Mouse (Mus musculus): ENCODE results near the gene Pusl1.

DNA sequence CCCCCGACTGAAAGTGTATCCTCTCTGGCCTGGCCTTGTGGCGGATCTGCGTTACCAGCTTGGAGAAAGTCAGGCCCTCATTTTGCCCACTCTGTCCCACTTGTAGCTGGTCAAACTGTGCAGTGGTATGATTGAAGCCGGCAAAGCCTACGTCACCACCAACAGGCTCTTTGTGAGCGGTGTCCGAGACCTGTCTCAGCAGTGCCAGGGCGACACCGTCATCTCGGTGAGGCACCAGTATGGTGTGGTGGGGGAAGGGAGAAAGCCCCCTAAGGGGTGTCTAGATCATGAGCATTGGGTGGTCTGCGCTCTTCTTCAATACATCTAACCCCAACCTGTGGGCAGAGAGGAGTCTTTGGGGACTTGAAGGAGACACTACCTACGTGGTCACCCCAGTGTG, 4.9 kb upstream of the Pusl1 start:
- TF ChIP-seq POU5F1 (IDR thresholded peaks at IDR 0.05; ENCODE audit: borderline replicate concordance, low read length): no peak
- no peak for TF ChIP-seq NANOG (IDR thresholded peaks at IDR 0.05; ENCODE audit: borderline replicate concordance, low read length)
